20 mouse cellular contexts compared by ENCODE assay signal in the genomic region with DNA sequence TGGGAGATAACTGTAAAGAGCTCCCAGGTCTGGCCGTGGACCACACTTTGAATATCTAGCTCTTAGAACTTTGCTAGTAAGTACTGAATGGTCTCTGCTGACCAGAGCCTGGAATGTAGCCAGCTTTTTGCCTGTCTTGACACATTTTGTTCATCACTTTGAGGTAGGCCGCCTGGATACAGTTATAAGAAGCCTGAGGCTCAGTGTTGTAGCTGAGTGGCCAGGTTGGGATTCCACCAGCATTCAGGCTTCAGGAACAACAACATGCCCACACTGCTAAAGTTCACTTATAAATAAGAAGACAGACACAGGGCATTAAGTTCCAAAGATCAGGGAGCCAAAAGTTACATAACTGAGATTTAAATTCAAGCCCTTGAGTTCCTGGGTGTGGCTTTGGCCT. TPM values are rescaled to one million over a fixed set of nuclear protein-coding genes. Genes with fewer than 3 reads are reported as not detected.
DNase-seq lines count a peak whose midpoint lies in the region; ATAC-seq and TF ChIP-seq lines count a peak whose summit lies in the region.
"Had no signal": no experiment of that assay in that cellular context is flagged by ENCODE, and none has a peak within 500 bp of the region (broad histone marks: within the 10 kb centered on the region; RNA-seq: fewer than 3 reads in every experiment).

No protein-coding gene starts in this region.

- H3K4me3 ChIP-seq in ES-E14 (ENCODE audit: insufficient read depth in 1 of 2, low read depth in 1 of 2, low read length in 2 of 2, poor library complexity in 1 of 2, severe bottlenecking in 1 of 2): no peak overlapping the region
- H3K4me3 ChIP-seq: embryonic facial prominence, embryonic 10.5 days; erythroblast, embryonic 14.5 days; forebrain, embryonic 10.5 days; heart, embryonic 10.5 days; hindbrain, embryonic 12.5 days had no signal

- peaks cover 56% of the 10 kb centered on the region for H3K36me3 ChIP-seq in ES-E14 (ENCODE audit: control insufficient read depth, insufficient read depth, low read length, poor library complexity, severe bottlenecking)

- no peak for ATAC-seq in erythroblast, adult 5-6 weeks (replicated peaks; ENCODE audit: low FRiP score, poor library complexity, severe bottlenecking)
- ATAC-seq in CD4-positive, CD25-positive, alpha-beta regulatory T cell, adult 4 months: no peak
- ATAC-seq: forebrain, embryonic 14.5 days; hindbrain, embryonic 16.5 days had no signal

- in situ Hi-C loops in ES-E14 (cut with MboI; ENCODE audit: low sequenced_read_pairs in 2 of 2, unreplicated experiment in 2 of 2): no loop called here

- DNase-seq in kidney, adult 11 months: peak; percentile 84
- no peak for DNase-seq in kidney, postnatal 4 days
- DNase-seq in ES-E14 (ENCODE audit: low read depth, low spot score): no peak
- peak; percentile 91 for DNase-seq in kidney, adult 9 months
- peak; percentile 74 to 83 for DNase-seq in kidney, postnatal 36 days
- DNase-seq: adrenal gland, postnatal 14 days; cerebellum, adult 2 months; heart, adult 18-20 months; heart, postnatal 10 days; heart, postnatal 4 days had no signal

- H3K9me3 ChIP-seq in ES-E14 (ENCODE audit: control insufficient read depth, insufficient read depth, low read depth, low read length): no peaks in the 10 kb centered on the region
- H3K9me3 ChIP-seq: embryonic facial prominence, embryonic 10.5 days; forebrain, embryonic 10.5 days; heart, embryonic 10.5 days; hindbrain, embryonic 12.5 days had no signal

- peak overlapping the region; percentile 48; the same call in 1 of the 2 replicates for H3K27ac ChIP-seq in ES-E14 (ENCODE audit: insufficient read depth, low read depth, low read length, poor library complexity, severe bottlenecking)
- H3K27ac ChIP-seq: embryonic facial prominence, embryonic 10.5 days; forebrain, embryonic 10.5 days; heart, embryonic 10.5 days; hindbrain, embryonic 12.5 days had no signal

- no peak overlapping the region for H3K9ac ChIP-seq in ES-E14 (ENCODE audit: insufficient read depth, low read depth, low read length, poor library complexity, severe bottlenecking)
- H3K9ac ChIP-seq: hindbrain, embryonic 12.5 days had no signal

- peaks cover 0 to 8% of the 10 kb centered on the region in 2 experiments; a peak in 2 of 4 replicates for H3K4me1 ChIP-seq in ES-E14 (ENCODE audit: control insufficient read depth in 2 of 2, insufficient read depth in 2 of 2, low read length in 2 of 2, poor library complexity in 1 of 2)
- H3K4me1 ChIP-seq: embryonic facial prominence, embryonic 10.5 days; forebrain, embryonic 10.5 days; heart, embryonic 10.5 days; hindbrain, embryonic 12.5 days had no signal

TF ChIP-seq in ES-E14, 5 proteins besides CTCF, POLR2A, EP300 and RAD21:
- TF ChIP-seq ZC3H11A (IDR thresholded peaks at IDR 0.05; ENCODE audit: borderline replicate concordance, low read depth, low read length) (no peak), HCFC1 (IDR thresholded peaks at IDR 0.05; ENCODE audit: borderline replicate concordance, insufficient read depth, low read length) (no peak), ZNF384 (IDR thresholded peaks at IDR 0.05; ENCODE audit: low read depth, low read length) (no peak), CHD2 (IDR thresholded peaks at IDR 0.05; ENCODE audit: low read depth, low read length) (no peak), MAFK (IDR thresholded peaks at IDR 0.05; ENCODE audit: insufficient read depth, low read depth, low read length) (no peak)
TF ChIP-seq in ES-E14: peak in this region for 0.

RNA-seq across cellular contexts. Expression of a gene that starts 12.4 kb away (rescaled TPM):
- 0.13 and 0.37 TPM in 2 replicates for total RNA-seq in ES-E14 (2012; rRNA removed)
- total RNA-seq in erythroblast, adult 5-6 weeks (2015; ENCODE audit: low replicate concordance): 0.58 TPM in 1 of 2 replicates, not detected in the other
- not detected in 2 replicates for total RNA-seq in erythroblast, adult 5-6 weeks (2017; ENCODE audit: low replicate concordance)
- under 1 TPM; 0.59 to 0.65 TPM for polyA plus RNA-seq in CD4-positive, CD25-positive, alpha-beta regulatory T cell, adult 4 months (2017; shearing (Covaris generic))
- total RNA-seq: CH12.LX had no signal
- polyA plus RNA-seq: erythroblast, embryonic 14.5 days had no signal

RNA-seq across cellular contexts. Expression of a gene that starts 39.4 kb away (rescaled TPM):
- total RNA-seq in ES-E14 (2012; rRNA removed): 37.6 and 48.2 TPM in 2 replicates
- total RNA-seq in erythroblast, adult 5-6 weeks (2015; ENCODE audit: low replicate concordance): 4.6 and 5.4 TPM in 2 replicates
- 5.2 and 7.8 TPM in 2 replicates for total RNA-seq in erythroblast, adult 5-6 weeks (2017; ENCODE audit: low replicate concordance)
- 10 to 100 TPM in 1 of 2 experiments, 1 to 10 TPM in 1; 7.9 to 13.0 TPM for polyA plus RNA-seq in CD4-positive, CD25-positive, alpha-beta regulatory T cell, adult 4 months (2017; shearing (Covaris generic))

RNA-seq across cellular contexts. Expression of a gene that starts 43.3 kb away (rescaled TPM):
- total RNA-seq in ES-E14 (2012; rRNA removed): 24.0 and 25.7 TPM in 2 replicates
- 0.77 and 2.3 TPM in 2 replicates for total RNA-seq in erythroblast, adult 5-6 weeks (2015; ENCODE audit: low replicate concordance)
- total RNA-seq in erythroblast, adult 5-6 weeks (2017; ENCODE audit: low replicate concordance): 1.3 and 4.9 TPM in 2 replicates
- 10 to 100 TPM in 1 of 2 experiments, 1 to 10 TPM in 1; 8.7 to 12.9 TPM for polyA plus RNA-seq in CD4-positive, CD25-positive, alpha-beta regulatory T cell, adult 4 months (2017; shearing (Covaris generic))

Comparison
In these comparisons a context has a peak if more than half of its experiments do, and no peak if none do; other contexts are left out.
1. DNase-seq: peak in kidney, adult 11 months (single experiment), kidney, adult 9 months (single experiment) and kidney, postnatal 36 days (2 of 2); none in kidney, postnatal 4 days (0 of 2) and ES-E14 (single experiment).